Mouse (Mus musculus) limb, embryonic 12.5 days (tissue): ENCODE measurements around the gene Map3k9. TPM values are rescaled to one million over a fixed set of nuclear protein-coding genes. Genes with fewer than 3 reads are reported as not detected.

ENCODE experiments used
- ATAC-seq: fragments of 200-750 bp; cut with Nextera tagmentation; 2 replicates; pipeline ENCODE4 v1.8.0; 2017; ENCODE audit warnings: low read depth, moderate TSS enrichment; ENCODE audit not compliant: insufficient number of reproducible peaks, insufficient read depth, low FRiP score, low TSS enrichment
- H3K27ac ChIP-seq: fragments of 300-500 bp; sonication (generic); 2 replicates; pipeline ENCODE4 v1.5.1; 2016; ENCODE audit warnings: mild to moderate bottlenecking, moderate library complexity
- H3K27me3 ChIP-seq: fragments of 300-500 bp; sonication (generic); 2 replicates; pipeline ENCODE4 v1.6.1; 2016; ENCODE audit warnings: mild to moderate bottlenecking, moderate library complexity
- H3K36me3 ChIP-seq: fragments of 300-500 bp; sonication (generic); 2 replicates; pipeline ENCODE4 v1.6.1; 2016; ENCODE audit warnings: mild to moderate bottlenecking, moderate library complexity
- H3K4me1 ChIP-seq: fragments of 300-500 bp; sonication (generic); replicated peaks from 2 replicates; pipeline ENCODE4 v1.6.1; 2016
- H3K4me2 ChIP-seq: fragments of 300-500 bp; sonication (generic); 2 replicates; pipeline ENCODE4 v1.6.1; 2016; ENCODE audit warnings: mild to moderate bottlenecking, moderate library complexity
- H3K4me3 ChIP-seq: fragments of 300-500 bp; sonication (generic); replicated peaks from 2 replicates; pipeline ENCODE4 v1.5.1; 2016; ENCODE audit warnings: mild to moderate bottlenecking
- H3K9ac ChIP-seq: fragments of 300-500 bp; sonication (generic); replicated peaks from 2 replicates; pipeline ENCODE4 v1.6.1; 2016; ENCODE audit warnings: mild to moderate bottlenecking, moderate library complexity
- H3K9me3 ChIP-seq: fragments of 300-500 bp; sonication (generic); 2 replicates; pipeline ENCODE4 v1.6.1; 2016; ENCODE audit warnings: mild to moderate bottlenecking, moderate library complexity
- WGBS: fragments of 180-500 bp; shearing (Covaris S2); methylation state at CpG from one replicate; pipeline ENCODE4 v1.1.7; 2016; 5-methylcytosine and 5-hydroxymethylcytosine counted together
- polyA plus RNA-seq: library from polyadenylated mRNA; unstranded; fragments of >200 nt; fragmentation: Nextera tagmentation; extraction: Ambion mirVana; gene quantifications from 2 replicates; pipeline ENCODE4 v1.2.1, GENCODE M21; 2016

Map3k9 gene
- polyA plus RNA-seq, 1 experiment from 2014 or later, result 0.98 TPM

DNA sequence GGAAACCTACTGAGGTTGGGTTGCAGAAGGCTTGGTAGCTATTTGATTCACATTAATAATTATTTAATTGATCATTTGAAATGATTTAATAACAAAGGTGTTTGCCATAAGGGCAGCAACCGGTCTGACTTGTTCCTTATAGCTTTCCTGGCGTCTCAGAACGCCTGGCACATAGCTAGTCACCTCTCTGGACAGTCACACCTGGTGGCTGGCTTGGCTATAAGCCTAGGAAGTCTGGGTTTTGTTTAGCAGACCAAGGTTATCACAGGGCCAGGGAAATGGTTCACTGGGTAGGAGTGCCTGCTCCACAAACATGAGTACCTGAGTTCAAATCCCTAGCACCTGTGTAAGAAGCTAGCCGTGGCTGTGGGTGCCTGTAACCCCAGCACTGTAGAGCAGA lies 2.3 kb upstream of the Map3k9 start:
- Histone ChIP-seq H3K4me1 (peaks cover 8% of the 10 kb centered on the region), H3K36me3 (no peaks in the 10 kb centered on the region), H3K9ac (no peak overlapping the region), H3K4me3 (no peak overlapping the region), H3K4me2 (no peak overlapping the region), H3K27me3 (peaks cover 65% of the 10 kb centered on the region), H3K27ac (no peak overlapping the region), H3K9me3 (no peaks in the 10 kb centered on the region)
- no peak for ATAC-seq
- 77% methylated on average over 4 of the region's 4 CpGs for WGBS

DNA sequence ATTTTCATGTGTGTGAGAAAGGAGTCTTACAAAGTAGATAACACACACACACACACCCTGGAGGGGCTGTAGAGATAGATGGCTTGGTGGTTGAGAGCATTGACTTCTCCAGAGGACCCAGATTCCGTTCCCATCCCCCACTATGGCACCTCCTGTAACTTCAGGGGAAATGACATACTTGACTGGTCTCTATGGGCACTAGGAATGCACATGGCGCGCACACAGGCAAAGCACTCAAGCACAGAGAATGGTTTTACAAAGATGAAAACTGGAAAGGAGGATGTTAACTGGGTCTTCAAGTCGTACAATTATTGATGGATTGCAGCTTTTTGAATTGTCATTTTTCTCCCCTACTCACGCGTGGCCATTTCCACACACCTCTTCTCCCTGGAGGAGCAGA lies 1.6 kb upstream of the Map3k9 start:
- no peak overlapping the region for H3K27ac ChIP-seq
- no peaks in the 10 kb centered on the region for H3K36me3 ChIP-seq
- H3K27me3 ChIP-seq, result peaks cover 72% of the 10 kb centered on the region
- H3K4me3 ChIP-seq, result no peak overlapping the region
- peaks cover 8% of the 10 kb centered on the region for H3K4me1 ChIP-seq
- 83% methylated on average over 6 of the region's 6 CpGs for WGBS
- no peaks in the 10 kb centered on the region for H3K9me3 ChIP-seq
- no peak overlapping the region for H3K9ac ChIP-seq
- no peak for ATAC-seq
- H3K4me2 ChIP-seq, result no peak overlapping the region

- H3K4me2 ChIP-seq, result peak overlapping the region; percentile 84
- peak; percentile 16; the same call in 1 of the 2 replicates for ATAC-seq
- peak overlapping the region; percentile 65 for H3K9ac ChIP-seq
- peaks cover 8% of the 10 kb centered on the region for H3K4me1 ChIP-seq
- H3K9me3 ChIP-seq, result no peaks in the 10 kb centered on the region
- H3K27ac ChIP-seq, result no peak overlapping the region
- peaks cover 73% of the 10 kb centered on the region for H3K27me3 ChIP-seq
- peak overlapping the region; percentile 64 for H3K4me3 ChIP-seq
- H3K36me3 ChIP-seq, result no peaks in the 10 kb centered on the region
- 1% methylated on average over 73 of the region's 91 CpGs for WGBS
Measured at GRCm38 (mm10) chr12:81780271-81781093, 493 bp downstream of the Map3k9 start.

DNA sequence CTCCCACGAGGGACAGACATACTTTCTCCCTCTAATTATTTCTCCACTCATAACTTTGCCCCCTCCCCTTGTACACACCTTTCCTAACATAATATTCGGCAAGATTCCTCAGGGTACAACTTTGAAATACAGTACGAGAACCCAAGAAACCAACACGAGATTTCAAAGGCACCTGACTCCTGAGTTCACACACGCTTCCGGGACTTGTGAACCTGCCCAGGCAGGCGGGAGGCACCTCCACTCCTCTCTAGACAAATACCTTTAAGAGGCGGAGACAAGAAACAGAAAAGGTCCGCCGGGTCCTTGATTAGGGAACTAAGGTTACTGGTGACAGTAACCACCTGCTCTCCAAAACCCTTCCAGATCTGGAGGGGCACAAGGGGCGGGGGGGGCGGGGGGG lies 1.1 kb downstream of the Map3k9 start:
- WGBS, result 12% methylated on average over 12 of the region's 12 CpGs
- Histone ChIP-seq H3K9ac (no peak overlapping the region), H3K4me2 (peak overlapping the region; percentile 84), H3K27me3 (peaks cover 68% of the 10 kb centered on the region), H3K36me3 (no peaks in the 10 kb centered on the region), H3K9me3 (no peaks in the 10 kb centered on the region), H3K27ac (no peak overlapping the region), H3K4me1 (peaks cover 8% of the 10 kb centered on the region), H3K4me3 (peak overlapping the region; percentile 64)
- ATAC-seq, result no peak

DNA sequence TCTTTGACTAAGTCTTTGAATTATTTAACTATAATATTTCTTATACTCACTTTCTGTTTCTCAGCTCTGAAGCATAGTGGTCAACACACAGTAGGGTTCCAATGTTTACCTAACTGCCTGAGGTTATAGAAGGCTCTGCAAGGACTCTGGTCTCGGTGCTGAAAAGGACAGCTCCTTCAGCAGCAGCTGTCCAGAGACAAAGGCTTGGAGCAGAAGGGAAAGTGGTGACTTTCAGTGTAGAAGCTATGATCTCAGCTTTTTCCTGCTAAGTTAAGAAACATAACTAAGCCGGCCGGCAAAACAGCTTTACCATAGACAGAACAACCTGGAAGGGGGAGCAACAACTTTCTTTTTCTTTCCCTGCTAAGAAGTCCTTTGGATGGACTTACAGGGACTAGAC lies 4.8 kb downstream of the Map3k9 start:
- no peak overlapping the region for H3K4me2 ChIP-seq
- peaks cover 39% of the 10 kb centered on the region for H3K27me3 ChIP-seq
- no peaks in the 10 kb centered on the region for H3K36me3 ChIP-seq
- ATAC-seq, result no peak
- WGBS, result 46% methylated on average over 3 of the region's 3 CpGs
- no peak overlapping the region for H3K27ac ChIP-seq
- peaks cover 10% of the 10 kb centered on the region for H3K4me1 ChIP-seq
- H3K9me3 ChIP-seq, result no peaks in the 10 kb centered on the region
- no peak overlapping the region for H3K9ac ChIP-seq
- H3K4me3 ChIP-seq, result no peak overlapping the region

DNA sequence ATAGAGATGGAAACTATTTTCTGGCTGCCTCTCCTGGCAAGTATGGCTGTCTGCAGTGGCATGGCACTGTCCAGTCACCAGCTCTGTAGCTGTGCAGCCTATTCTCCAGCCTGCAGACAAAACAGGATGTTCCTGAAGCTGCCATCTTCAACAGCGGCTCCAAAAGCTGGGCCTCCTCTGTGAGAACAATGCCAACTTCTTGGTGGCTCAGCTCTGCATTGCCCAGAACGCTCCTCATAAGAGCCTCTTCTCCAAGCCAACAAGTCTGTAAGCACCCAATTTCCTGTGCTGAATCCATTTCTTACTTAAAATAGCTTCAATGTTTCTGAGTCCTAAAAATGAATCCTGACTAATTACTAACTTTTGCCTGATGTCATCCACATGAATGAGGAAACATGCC lies 5.3 kb downstream of the Map3k9 start:
- no peak overlapping the region for H3K9ac ChIP-seq
- peaks cover 9% of the 10 kb centered on the region for H3K4me1 ChIP-seq
- H3K27ac ChIP-seq, result no peak overlapping the region
- H3K4me2 ChIP-seq, result no peak overlapping the region
- no peak overlapping the region for H3K4me3 ChIP-seq
- H3K9me3 ChIP-seq, result no peaks in the 10 kb centered on the region
- H3K36me3 ChIP-seq, result no peaks in the 10 kb centered on the region
- H3K27me3 ChIP-seq, result peaks cover 36% of the 10 kb centered on the region
- ATAC-seq, result no peak
- WGBS, result 90% methylated on average over 2 of the region's 2 CpGs

DNA sequence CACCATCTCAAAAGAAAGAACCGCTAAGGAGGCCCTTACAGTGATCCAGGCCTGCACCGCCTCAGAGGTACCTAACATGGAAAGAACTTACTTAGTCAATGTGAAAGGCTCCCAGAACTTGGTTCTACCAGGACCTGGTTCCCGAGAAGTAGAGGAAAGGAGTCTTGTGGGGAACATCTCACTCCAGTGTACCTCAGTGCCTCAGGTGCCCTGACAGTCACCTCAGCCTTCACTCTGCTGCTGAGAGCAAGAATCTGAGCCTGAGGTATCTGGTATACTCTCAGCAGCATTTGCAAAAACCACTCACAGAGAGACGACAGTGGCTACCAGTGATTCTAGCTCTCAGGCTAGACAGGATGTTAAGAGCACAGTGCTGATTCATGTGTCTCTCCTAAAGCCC lies 6.8 kb downstream of the Map3k9 start:
- 86% methylated on average over 4 of the region's 4 CpGs for WGBS
- Histone ChIP-seq H3K4me2 (no peak overlapping the region), H3K36me3 (no peaks in the 10 kb centered on the region), H3K27ac (no peak overlapping the region), H3K27me3 (peaks cover 23% of the 10 kb centered on the region), H3K9me3 (no peaks in the 10 kb centered on the region), H3K4me3 (no peak overlapping the region), H3K9ac (no peak overlapping the region), H3K4me1 (0 out of 2 replicates have a peak, but pooled peaks cover 2% of the 10 kb centered on the region)
- ATAC-seq, result no peak

GRCm38 (mm10) chr12:81769458-81769857 lies 11.5 kb downstream of the Map3k9 start:
- Histone ChIP-seq H3K4me2 (no peak overlapping the region), H3K36me3 (no peaks in the 10 kb centered on the region), H3K9ac (no peak overlapping the region), H3K9me3 (no peaks in the 10 kb centered on the region), H3K4me3 (no peak overlapping the region), H3K27me3 (no peaks in the 10 kb centered on the region), H3K4me1 (0 out of 2 replicates have a peak, but pooled peaks cover 2% of the 10 kb centered on the region), H3K27ac (no peak overlapping the region)
- 85% methylated on average over 4 of the region's 4 CpGs for WGBS
- no peak for ATAC-seq

DNA sequence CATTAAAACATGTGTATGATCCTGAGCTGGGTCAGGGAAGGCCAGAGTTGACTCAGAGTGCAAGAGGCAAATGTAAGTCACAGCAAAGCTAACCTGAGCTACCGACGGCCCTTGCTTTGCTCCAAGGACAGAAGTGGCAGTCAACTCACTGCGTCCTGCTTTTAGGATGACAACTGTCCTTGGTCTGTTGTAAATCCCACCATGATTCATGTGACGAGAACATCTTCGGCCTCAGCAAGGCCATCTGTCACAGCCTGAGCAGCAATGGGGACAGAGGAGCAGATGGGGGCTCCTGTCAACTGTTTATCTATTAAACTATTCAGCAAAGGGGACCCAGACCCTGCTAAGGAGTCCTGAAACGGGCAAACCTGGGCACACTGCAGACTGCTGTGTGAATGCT lies 15.6 kb downstream of the Map3k9 start:
- Histone ChIP-seq H3K27ac (no peak overlapping the region), H3K36me3 (no peaks in the 10 kb centered on the region), H3K4me3 (no peak overlapping the region), H3K4me2 (no peak overlapping the region), H3K27me3 (no peaks in the 10 kb centered on the region), H3K9ac (no peak overlapping the region), H3K4me1 (no peaks in the 10 kb centered on the region), H3K9me3 (no peaks in the 10 kb centered on the region)
- no peak for ATAC-seq
- 84% methylated on average over 6 of the region's 6 CpGs for WGBS

- 92% methylated on average over 5 of the region's 5 CpGs for WGBS
- no peak overlapping the region for H3K9ac ChIP-seq
- H3K4me1 ChIP-seq, result no peaks in the 10 kb centered on the region
- H3K4me2 ChIP-seq, result no peak overlapping the region
- ATAC-seq, result no peak
- H3K27me3 ChIP-seq, result no peaks in the 10 kb centered on the region
- no peak overlapping the region for H3K27ac ChIP-seq
- no peaks in the 10 kb centered on the region for H3K9me3 ChIP-seq
- H3K36me3 ChIP-seq, result no peaks in the 10 kb centered on the region
- H3K4me3 ChIP-seq, result no peak overlapping the region
Measured at GRCm38 (mm10) chr12:81764370-81764769, 16.6 kb downstream of the Map3k9 start.

DNA sequence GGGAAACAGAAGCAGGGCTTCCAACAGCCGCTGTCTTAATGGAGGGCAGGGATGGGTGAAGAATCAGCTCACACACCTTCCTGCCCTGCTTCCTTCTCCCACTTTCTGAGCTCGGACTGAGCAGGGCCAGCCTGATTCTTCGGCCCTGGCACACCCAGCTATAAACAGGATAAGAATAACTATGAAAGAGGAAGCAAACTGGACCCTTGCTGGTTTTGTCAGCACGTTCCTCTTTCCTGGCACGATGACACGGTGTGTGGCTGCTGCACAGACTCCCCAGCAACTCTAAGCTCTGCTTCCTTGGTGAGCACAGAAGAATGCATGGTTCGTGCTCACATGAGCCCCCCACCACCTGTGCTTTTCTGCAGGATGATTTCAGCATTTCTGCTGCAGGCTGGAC lies 26.3 kb downstream of the Map3k9 start:
- no peak overlapping the region for H3K9ac ChIP-seq

DNA sequence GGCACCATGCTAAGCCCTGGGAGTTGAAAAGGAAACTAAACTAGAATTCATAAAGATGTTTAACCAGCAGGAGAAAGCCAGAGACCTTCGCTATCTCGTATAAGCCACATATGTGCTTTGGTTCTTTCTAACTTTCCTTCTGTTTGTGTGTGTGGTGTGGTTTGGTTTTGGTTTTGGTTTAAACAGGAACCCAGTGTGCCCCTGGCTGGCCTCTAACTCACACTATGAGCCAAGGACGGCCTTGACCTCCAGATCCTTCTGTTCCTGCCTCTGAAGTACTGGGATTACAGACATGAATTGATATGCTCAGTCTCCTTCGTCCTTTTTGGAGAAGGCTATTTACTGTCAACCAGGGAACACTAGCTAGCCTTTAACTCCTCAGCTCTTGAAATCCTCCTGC lies 29.9 kb downstream of the Map3k9 start:
- H3K27ac ChIP-seq, result no peak overlapping the region
- no peaks in the 10 kb centered on the region for H3K27me3 ChIP-seq
- 0 out of 2 replicates have a peak, but pooled peaks cover 6% of the 10 kb centered on the region for H3K4me1 ChIP-seq
- H3K4me3 ChIP-seq, result no peak overlapping the region
- no peak overlapping the region for H3K9ac ChIP-seq
- ATAC-seq, result no peak
- no peaks in the 10 kb centered on the region for H3K9me3 ChIP-seq
- H3K36me3 ChIP-seq, result no peaks in the 10 kb centered on the region
- WGBS, result 81% methylated on average over 4 of the region's 4 CpGs
- no peak overlapping the region for H3K4me2 ChIP-seq

More for the DNA sequence above, 26.3 kb downstream of the Map3k9 start:
- Histone ChIP-seq H3K4me3 (no peak overlapping the region), H3K4me2 (no peak overlapping the region), H3K4me1 (0 out of 2 replicates have a peak, but pooled peaks cover 6% of the 10 kb centered on the region), H3K9me3 (no peaks in the 10 kb centered on the region), H3K27ac (no peak overlapping the region), H3K27me3 (no peaks in the 10 kb centered on the region), H3K36me3 (no peaks in the 10 kb centered on the region)
- 78% methylated on average over 7 of the region's 7 CpGs for WGBS
- no peak for ATAC-seq
